Mouse (Mus musculus) E14TG2a.4 (cell line): Measurements from ENCODE around the gene Fgfr1op.

Source experiments
- H3K27me3 ChIP-seq: 2 replicates; pipeline ENCODE4 v1.6.1; 2014; ENCODE audit warnings: low read length, control low read depth; ENCODE audit not compliant: insufficient read depth
- H3K36me3 ChIP-seq: 2 replicates; pipeline ENCODE4 v1.6.1; 2014; ENCODE audit warnings: low read length, control low read depth; ENCODE audit not compliant: insufficient read depth
- H3K4me1 ChIP-seq: replicated peaks from 2 replicates; pipeline ENCODE4 v1.6.1; 2014; ENCODE audit warnings: low read depth, low read length, control low read depth
- H3K4me3 ChIP-seq: replicated peaks from 2 replicates; pipeline ENCODE4 v1.5.1; 2014; ENCODE audit warnings: mild to moderate bottlenecking, low read length
- H3K9me3 ChIP-seq: 2 replicates; pipeline ENCODE4 v1.6.1; 2014; ENCODE audit warnings: low read length, control low read depth
- CTCF ChIP-seq: conservative IDR thresholded peaks from 2 replicates; pipeline ENCODE4 v1.5.1; 2014; ENCODE audit warnings: low read length
- NANOG ChIP-seq: IDR thresholded peaks from 2 replicates; pipeline ENCODE4 v1.6.1; 2014; ENCODE audit warnings: borderline replicate concordance, low read length, mixed read lengths
- POU5F1 ChIP-seq: IDR thresholded peaks from 2 replicates; pipeline ENCODE4 v1.6.1; 2014; ENCODE audit warnings: low read length, borderline replicate concordance

The Fgfr1op gene

GRCm38 (mm10) chr17:8206691-8207090, 41.4 kb downstream of the Fgfr1op start:
- H3K9me3 ChIP-seq: no peaks in the 10 kb centered on the region
- H3K36me3 ChIP-seq: 0 out of 2 replicates have a peak, but pooled peaks cover 5% of the 10 kb centered on the region
- 0 out of 2 replicates have a peak, but pooled peaks cover 5% of the 10 kb centered on the region for H3K27me3 ChIP-seq
- no peak overlapping the region for H3K4me3 ChIP-seq
- 0 out of 2 replicates have a peak, but pooled peaks cover 4% of the 10 kb centered on the region for H3K4me1 ChIP-seq
- TF ChIP-seq NANOG (no peak), CTCF (no peak), POU5F1 (no peak)

- H3K36me3 ChIP-seq: no peaks in the 10 kb centered on the region
- H3K9me3 ChIP-seq: no peaks in the 10 kb centered on the region
- H3K4me1 ChIP-seq: 0 out of 2 replicates have a peak, but pooled peaks cover 4% of the 10 kb centered on the region
- TF ChIP-seq NANOG: no peak
- TF ChIP-seq CTCF: no peak
- TF ChIP-seq POU5F1: no peak
- H3K4me3 ChIP-seq: no peak overlapping the region
- peaks cover 13% of the 10 kb centered on the region; the same call in 1 of the 2 replicates for H3K27me3 ChIP-seq
Measured at GRCm38 (mm10) chr17:8209696-8210095, 44.4 kb downstream of the Fgfr1op start.

DNA sequence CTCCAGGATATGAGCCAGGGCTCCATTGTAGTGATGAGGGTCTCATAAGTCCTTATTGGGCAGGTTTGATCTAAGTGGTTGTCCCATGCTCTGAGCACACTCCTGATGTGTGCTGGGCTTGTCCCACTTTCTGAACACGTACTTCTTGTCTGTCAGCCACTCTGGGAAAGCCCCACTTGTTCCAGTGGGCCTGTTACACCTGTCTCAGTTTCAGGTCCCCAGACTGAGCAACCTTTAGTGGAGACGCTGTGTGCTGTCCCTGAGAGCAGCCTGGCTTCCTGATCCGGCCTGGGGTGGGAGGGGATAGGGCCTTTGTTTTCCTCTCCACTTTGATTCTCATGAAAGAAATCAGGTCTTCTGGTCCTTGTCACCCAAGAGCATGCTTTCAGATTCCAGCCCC, 44.9 kb downstream of the Fgfr1op start:
- TF ChIP-seq NANOG (no peak), CTCF (no peak), POU5F1 (no peak)
- Histone ChIP-seq H3K36me3 (no peaks in the 10 kb centered on the region), H3K9me3 (no peaks in the 10 kb centered on the region), H3K4me3 (no peak overlapping the region), H3K4me1 (0 out of 2 replicates have a peak, but pooled peaks cover 4% of the 10 kb centered on the region), H3K27me3 (peaks cover 13% of the 10 kb centered on the region; the same call in 1 of the 2 replicates)

DNA sequence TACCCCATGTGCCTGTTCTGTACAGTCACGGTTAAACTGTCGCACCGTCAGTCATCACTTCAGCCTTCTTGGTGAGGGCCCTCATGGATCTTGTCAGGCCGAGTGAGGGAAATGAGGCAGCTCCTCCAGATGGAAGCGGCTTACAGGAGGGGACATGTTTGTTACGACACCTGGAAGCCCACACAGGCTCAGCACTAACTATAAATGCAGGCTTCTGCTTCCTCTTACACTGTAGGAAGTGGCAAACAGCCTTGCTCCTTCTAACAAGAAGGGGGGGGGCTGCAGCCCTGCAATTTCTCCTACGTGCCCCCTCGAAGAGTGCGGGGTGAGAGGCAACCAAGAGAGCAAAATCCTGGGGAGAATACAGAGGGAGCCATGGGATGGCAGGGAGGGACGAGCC, 45.4 kb downstream of the Fgfr1op start:
- Histone ChIP-seq H3K4me1 (0 out of 2 replicates have a peak, but pooled peaks cover 4% of the 10 kb centered on the region), H3K9me3 (no peaks in the 10 kb centered on the region), H3K4me3 (no peak overlapping the region), H3K36me3 (no peaks in the 10 kb centered on the region), H3K27me3 (peaks cover 13% of the 10 kb centered on the region; the same call in 1 of the 2 replicates)
- TF ChIP-seq POU5F1 (no peak), NANOG (no peak), CTCF (no peak)

- Histone ChIP-seq H3K4me1 (0 out of 2 replicates have a peak, but pooled peaks cover 4% of the 10 kb centered on the region), H3K36me3 (no peaks in the 10 kb centered on the region), H3K9me3 (no peaks in the 10 kb centered on the region), H3K27me3 (peaks cover 13% of the 10 kb centered on the region; the same call in 1 of the 2 replicates), H3K4me3 (no peak overlapping the region)
- TF ChIP-seq NANOG: no peak
- TF ChIP-seq CTCF: no peak
- TF ChIP-seq POU5F1: no peak
Measured at GRCm38 (mm10) chr17:8211399-8211798, 46.1 kb downstream of the Fgfr1op start.

DNA sequence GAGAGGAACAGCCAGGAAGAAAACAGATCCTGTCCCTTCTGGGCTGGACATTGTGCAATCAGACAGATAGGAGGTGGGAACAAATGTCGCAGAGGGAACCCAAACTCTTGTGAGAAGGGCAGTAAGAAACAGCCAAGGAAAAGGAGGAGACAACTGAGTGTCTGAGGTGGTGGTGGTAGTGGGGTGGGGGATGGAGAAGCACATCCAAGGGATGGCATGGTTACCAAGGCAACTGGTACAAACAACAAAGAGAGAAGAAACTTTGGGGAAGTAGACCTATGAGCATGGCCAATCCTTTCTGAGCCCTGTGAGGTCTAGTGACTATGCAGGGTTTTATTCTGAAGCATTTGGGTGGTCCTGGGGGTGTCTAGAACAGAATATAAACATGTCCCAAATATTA, 49.1 kb downstream of the Fgfr1op start:
- Histone ChIP-seq H3K4me3 (no peak overlapping the region), H3K27me3 (peaks cover 11% of the 10 kb centered on the region; the same call in 1 of the 2 replicates), H3K4me1 (0 out of 2 replicates have a peak, but pooled peaks cover 4% of the 10 kb centered on the region), H3K36me3 (no peaks in the 10 kb centered on the region), H3K9me3 (no peaks in the 10 kb centered on the region)
- TF ChIP-seq CTCF (no peak), NANOG (no peak), POU5F1 (no peak)

DNA sequence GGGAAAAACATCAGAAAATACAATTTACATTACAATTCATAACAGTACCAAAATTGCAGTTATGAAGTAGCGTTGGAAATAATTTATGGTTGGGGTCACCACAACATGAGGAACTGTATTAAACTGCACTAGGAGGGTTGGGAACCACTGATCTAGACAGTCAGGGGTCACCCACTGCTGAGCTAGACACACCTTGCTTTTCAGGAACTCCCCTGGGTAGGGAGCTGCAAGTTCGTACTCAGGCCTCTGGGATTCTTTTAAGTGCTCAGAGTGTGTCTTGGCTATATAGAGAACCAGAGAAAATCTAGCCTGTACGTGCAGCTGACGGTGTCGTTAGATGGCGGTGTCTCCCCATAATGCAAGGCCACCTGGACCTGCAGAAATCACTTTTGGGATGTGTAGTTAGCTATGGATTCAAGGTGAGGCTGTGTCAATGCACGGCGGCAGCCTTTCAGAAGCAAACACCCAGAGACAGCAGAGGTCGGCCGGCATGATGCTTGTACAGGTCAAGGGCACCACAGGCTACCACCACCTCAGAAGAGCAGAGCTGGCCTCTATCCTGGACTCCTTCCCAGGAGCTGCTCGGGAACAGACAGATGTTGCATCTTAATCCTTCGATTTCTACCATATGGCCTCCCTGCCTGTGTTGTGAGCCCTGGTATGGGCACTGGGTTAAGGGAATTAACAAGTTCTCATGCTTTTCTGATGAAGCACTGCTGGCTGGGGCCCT, 49.9 kb downstream of the Fgfr1op start:
- Histone ChIP-seq H3K9me3 (no peaks in the 10 kb centered on the region), H3K4me3 (no peak overlapping the region), H3K36me3 (no peaks in the 10 kb centered on the region), H3K4me1 (0 out of 2 replicates have a peak, but pooled peaks cover 4% of the 10 kb centered on the region), H3K27me3 (peaks cover 11% of the 10 kb centered on the region; the same call in 1 of the 2 replicates)
- no peak for TF ChIP-seq POU5F1
- TF ChIP-seq NANOG: no peak
- no peak for TF ChIP-seq CTCF

- Histone ChIP-seq H3K4me3 (no peak overlapping the region), H3K27me3 (peaks cover 16% of the 10 kb centered on the region), H3K9me3 (no peaks in the 10 kb centered on the region), H3K36me3 (no peaks in the 10 kb centered on the region), H3K4me1 (no peaks in the 10 kb centered on the region)
- TF ChIP-seq POU5F1 (no peak), NANOG (no peak), CTCF (no peak)
Measured at GRCm38 (mm10) chr17:8223225-8223624, 57.9 kb downstream of the Fgfr1op start.

DNA sequence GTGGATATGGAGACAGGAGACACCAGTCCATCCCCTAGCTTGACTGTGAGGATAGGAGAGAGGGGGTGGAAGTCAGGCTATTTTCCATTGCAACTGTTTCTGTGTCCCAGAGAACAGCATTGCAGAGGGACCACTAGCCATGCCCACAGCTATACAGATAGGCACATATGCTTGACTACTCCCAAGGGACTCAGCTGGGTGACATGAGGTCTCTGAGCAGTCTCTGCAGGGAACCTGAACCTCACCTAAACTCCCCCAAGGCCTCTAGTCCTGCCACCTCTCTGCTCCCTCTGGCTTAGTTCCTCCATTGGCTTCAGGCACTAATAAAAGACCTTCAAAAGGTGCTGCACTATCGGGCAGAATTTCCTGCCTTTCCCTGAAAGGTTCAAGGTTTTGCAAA, 58.8 kb downstream of the Fgfr1op start:
- Histone ChIP-seq H3K27me3 (peaks cover 16% of the 10 kb centered on the region), H3K4me3 (no peak overlapping the region), H3K4me1 (no peaks in the 10 kb centered on the region; the same call in 1 of the 2 replicates), H3K36me3 (no peaks in the 10 kb centered on the region), H3K9me3 (no peaks in the 10 kb centered on the region)
- TF ChIP-seq POU5F1: no peak
- TF ChIP-seq CTCF: no peak
- TF ChIP-seq NANOG: no peak
